Mouse (Mus musculus) midbrain, postnatal 0 days (tissue): ENCODE measurements around the gene Ssr1. TPM values are rescaled to one million over a fixed set of nuclear protein-coding genes. Genes with fewer than 3 reads are reported as not detected.

Experiments
- ATAC-seq: fragments of 200-750 bp; cut with Nextera tagmentation; 2 replicates; pipeline ENCODE4 v1.8.0; 2017; ENCODE audit warnings: moderate number of reproducible peaks, mild to moderate bottlenecking, moderate TSS enrichment, moderate library complexity; ENCODE audit not compliant: low FRiP score
- DNase-seq: peaks from one replicate; pipeline ENCODE4 v3.0.0-alpha.2; 2015; ENCODE audit warnings: low spot score
- H3K27ac ChIP-seq: fragments of 300-500 bp; sonication (generic); 2 replicates; pipeline ENCODE4 v1.5.1; 2014; ENCODE audit warnings: low read depth, mild to moderate bottlenecking, low read length, mixed read lengths
- H3K27me3 ChIP-seq: fragments of 300-500 bp; sonication (generic); 2 replicates; pipeline ENCODE4 v1.6.1; 2014; ENCODE audit warnings: low read length, control low read depth, mixed read lengths; ENCODE audit not compliant: insufficient read depth
- H3K36me3 ChIP-seq: fragments of 300-500 bp; sonication (generic); 2 replicates; pipeline ENCODE4 v1.6.1; 2014; ENCODE audit warnings: low read length, control low read depth, mixed read lengths; ENCODE audit not compliant: insufficient read depth
- H3K4me1 ChIP-seq: fragments of 300-500 bp; sonication (generic); 2 replicates; pipeline ENCODE4 v1.6.1; 2014; ENCODE audit warnings: mild to moderate bottlenecking, control low read depth, antibody characterized with exemption, low read length, mixed read lengths; ENCODE audit not compliant: insufficient read depth
- H3K4me2 ChIP-seq: fragments of 300-500 bp; sonication (generic); 2 replicates; pipeline ENCODE4 v1.6.1; 2014; ENCODE audit warnings: low read depth, mild to moderate bottlenecking, low read length, mixed read lengths; ENCODE audit not compliant: poor library complexity, severe bottlenecking
- H3K4me3 ChIP-seq: fragments of 300-500 bp; sonication (generic); 2 replicates; pipeline ENCODE4 v1.5.1; 2014; ENCODE audit warnings: low read depth, mild to moderate bottlenecking, low read length, moderate library complexity
- H3K9ac ChIP-seq: fragments of 300-500 bp; sonication (generic); replicated peaks from 2 replicates; pipeline ENCODE4 v1.6.1; 2014; ENCODE audit warnings: mild to moderate bottlenecking, low read length, moderate library complexity, mixed read lengths; ENCODE audit not compliant: poor library complexity, severe bottlenecking
- H3K9me3 ChIP-seq: fragments of 300-500 bp; sonication (generic); 2 replicates; pipeline ENCODE4 v1.6.1; 2016; ENCODE audit warnings: low read length, control low read depth
- CTCF ChIP-seq: IDR thresholded peaks from 2 replicates; pipeline ENCODE4 v1.5.1; 2016; ENCODE audit warnings: antibody characterized with exemption, mild to moderate bottlenecking
- WGBS: fragments of 180-500 bp; shearing (Covaris S2); extraction: QIAGEN DNeasy Blood & Tissue Kit; methylation state at CpG from one replicate; pipeline ENCODE4 v1.1.7; 2014; 5-methylcytosine and 5-hydroxymethylcytosine counted together
- polyA plus RNA-seq: library from polyadenylated mRNA; unstranded; fragments of >200 nt; fragmentation: Nextera tagmentation; extraction: Ambion mirVana; gene quantifications from 2 replicates; pipeline ENCODE4 v1.2.1, GENCODE M21; 2015
- total RNA-seq: library from RNA; depleted of rRNA; stranded (reverse); fragments of >200 nt; gene quantifications from 2 replicates; pipeline ENCODE4 v1.2.3, GENCODE M21; 2014

The Ssr1 gene
- total and polyA plus RNA-seq, 2 experiments from 2014 or later = 32.5 to 71.0 TPM

DNA sequence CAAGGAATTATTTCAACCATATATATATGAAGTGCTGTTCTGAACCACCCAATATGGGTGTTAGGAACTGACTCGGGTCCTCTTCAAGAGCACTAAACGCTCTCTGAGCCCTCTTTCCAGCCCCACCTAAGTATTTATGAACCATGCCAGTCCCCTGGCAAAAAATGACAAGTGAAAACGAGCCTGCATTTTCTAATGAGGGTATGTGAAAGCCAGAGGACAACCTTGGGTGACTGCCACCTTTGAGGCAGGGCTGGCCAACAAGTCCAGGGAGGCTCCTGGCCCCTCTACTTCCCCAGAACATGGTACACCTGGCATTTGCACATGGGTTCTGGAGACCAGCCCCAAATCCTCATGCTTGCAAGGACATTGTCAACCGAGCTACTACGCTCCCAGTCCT, 19.3 kb downstream of the Ssr1 start:
- H3K9me3 ChIP-seq = no peaks in the 10 kb centered on the region
- no peak for ATAC-seq
- DNase-seq = no peak
- no peaks in the 10 kb centered on the region for H3K4me1 ChIP-seq
- no peak overlapping the region for H3K4me2 ChIP-seq
- WGBS = 89% methylated on average over 5 of the region's 5 CpGs
- peaks cover 12% of the 10 kb centered on the region for H3K36me3 ChIP-seq
- no peak overlapping the region for H3K9ac ChIP-seq
- no peak overlapping the region for H3K27ac ChIP-seq
- H3K27me3 ChIP-seq = no peaks in the 10 kb centered on the region
- no peak for TF ChIP-seq CTCF
- no peak overlapping the region for H3K4me3 ChIP-seq

DNA sequence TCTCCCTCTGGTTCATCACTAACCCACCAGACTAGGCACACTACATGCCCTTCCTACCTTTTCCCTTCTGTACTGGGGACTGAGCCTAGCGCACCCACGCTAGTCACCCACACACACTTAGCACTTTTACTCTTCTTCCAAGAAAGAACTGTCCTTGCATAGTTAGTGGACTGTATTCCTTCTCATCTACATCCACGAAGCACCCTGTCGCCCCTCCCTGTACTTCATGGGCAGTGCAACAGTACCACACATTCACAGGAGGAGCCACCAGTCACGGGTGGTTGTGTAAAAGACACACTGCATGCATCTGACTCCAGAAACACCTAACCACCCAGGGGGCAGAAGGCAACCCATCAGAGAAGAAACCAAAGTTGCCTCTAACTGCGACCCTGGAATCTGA, 20.0 kb downstream of the Ssr1 start:
- Histone ChIP-seq H3K27ac (no peak overlapping the region), H3K36me3 (peaks cover 12% of the 10 kb centered on the region), H3K9ac (no peak overlapping the region), H3K4me3 (no peak overlapping the region), H3K27me3 (no peaks in the 10 kb centered on the region), H3K4me2 (no peak overlapping the region), H3K9me3 (no peaks in the 10 kb centered on the region), H3K4me1 (no peaks in the 10 kb centered on the region)
- no peak for DNase-seq
- no peak for ATAC-seq
- WGBS = 91% methylated on average over 6 of the region's 6 CpGs
- no peak for TF ChIP-seq CTCF

DNA sequence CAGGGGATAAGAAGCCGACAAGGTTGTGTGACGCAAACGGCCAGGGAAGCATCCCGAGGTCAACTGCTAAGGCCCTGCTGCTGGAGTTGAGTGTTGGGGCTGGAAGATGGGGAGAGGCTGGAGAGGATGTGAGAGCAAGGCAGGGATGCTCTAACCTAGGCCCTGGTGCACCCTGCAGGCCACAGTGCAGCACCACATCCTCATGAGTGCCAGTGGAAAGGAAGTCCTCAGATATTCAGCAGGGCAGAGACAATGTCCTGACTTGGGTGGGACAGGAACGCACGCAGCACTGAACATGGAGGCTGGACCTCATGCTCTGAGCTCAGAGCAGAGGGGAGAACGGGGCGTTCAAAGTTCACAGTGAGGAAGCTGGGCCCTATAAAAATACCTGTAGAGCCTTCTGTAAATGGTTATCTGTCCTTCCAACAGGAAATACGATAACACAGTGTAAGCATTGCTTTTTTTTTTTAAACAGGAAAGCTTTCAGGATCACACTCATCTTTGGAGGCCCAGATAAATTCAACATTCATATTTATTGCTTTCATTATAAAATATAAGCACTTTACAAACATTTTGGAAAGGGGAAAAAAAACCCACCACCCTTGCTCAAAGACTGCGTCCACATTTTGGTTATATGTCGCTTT, 23.0 kb downstream of the Ssr1 start:
- Histone ChIP-seq H3K9ac (no peak overlapping the region), H3K4me2 (no peak overlapping the region), H3K36me3 (peaks cover 2% of the 10 kb centered on the region; the same call in 1 of the 2 replicates), H3K27me3 (no peaks in the 10 kb centered on the region), H3K27ac (no peak overlapping the region), H3K9me3 (no peaks in the 10 kb centered on the region), H3K4me1 (no peaks in the 10 kb centered on the region), H3K4me3 (no peak overlapping the region)
- 89% methylated on average over 11 of the region's 11 CpGs for WGBS
- ATAC-seq (no peak), DNase-seq (no peak)
- peak; percentile 48 for TF ChIP-seq CTCF

DNA sequence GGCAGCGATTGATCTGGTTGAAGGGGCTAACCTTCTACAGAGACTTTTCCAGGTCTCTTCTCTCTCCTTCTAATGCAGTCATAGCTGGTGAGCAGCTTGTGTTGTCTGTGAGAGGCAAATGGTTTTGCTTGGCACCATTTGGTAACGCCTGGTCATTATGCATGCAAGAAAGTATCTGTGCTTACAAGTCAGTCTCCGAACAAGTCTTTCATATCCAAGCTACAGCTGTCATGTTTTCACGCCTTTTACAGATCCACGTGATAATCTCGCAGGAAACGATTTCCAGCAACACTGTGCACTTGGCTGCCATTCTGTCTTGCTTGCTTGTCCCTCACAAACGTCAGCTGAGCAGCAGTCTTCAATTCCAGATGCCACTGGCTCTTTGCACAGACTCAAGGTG, 24.0 kb downstream of the Ssr1 start:
- H3K4me3 ChIP-seq = no peak overlapping the region
- 55% methylated on average over 8 of the region's 8 CpGs for WGBS
- H3K36me3 ChIP-seq = 0 out of 2 replicates have a peak, but pooled peaks cover 2% of the 10 kb centered on the region
- no peak for TF ChIP-seq CTCF
- H3K9me3 ChIP-seq = no peaks in the 10 kb centered on the region
- H3K27me3 ChIP-seq = no peaks in the 10 kb centered on the region
- no peak overlapping the region for H3K27ac ChIP-seq
- DNase-seq (no peak), ATAC-seq (no peak)
- H3K9ac ChIP-seq = no peak overlapping the region
- H3K4me1 ChIP-seq = no peaks in the 10 kb centered on the region
- H3K4me2 ChIP-seq = no peak overlapping the region

DNA sequence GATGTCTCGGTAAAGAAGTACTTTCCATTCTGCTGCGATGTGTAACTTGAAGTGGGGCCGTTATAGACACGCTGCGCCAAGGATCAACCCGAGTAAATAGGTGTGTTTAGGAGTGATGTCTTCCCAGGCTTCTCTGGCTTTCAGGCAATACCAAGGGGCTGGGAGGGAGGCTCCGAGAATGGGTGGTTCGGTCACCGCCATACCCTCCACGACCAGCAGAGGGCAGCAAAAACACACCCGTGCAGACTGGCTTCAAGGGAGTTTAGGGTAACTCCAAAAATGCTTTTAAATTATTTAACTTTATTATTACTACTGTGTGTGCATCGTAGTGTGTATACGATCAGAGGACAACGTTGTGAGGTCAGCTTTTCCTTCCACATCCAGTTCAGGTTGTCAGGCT, 24.7 kb downstream of the Ssr1 start:
- Histone ChIP-seq H3K9ac (no peak overlapping the region), H3K4me2 (peak overlapping the region; percentile 12; the same call in 1 of the 2 replicates), H3K9me3 (no peaks in the 10 kb centered on the region), H3K36me3 (0 out of 2 replicates have a peak, but pooled peaks cover 2% of the 10 kb centered on the region), H3K4me3 (no peak overlapping the region), H3K27me3 (no peaks in the 10 kb centered on the region), H3K27ac (no peak overlapping the region), H3K4me1 (no peaks in the 10 kb centered on the region)
- DNase-seq (peak; percentile 55), ATAC-seq (no peak)
- 13% methylated on average over 14 of the region's 14 CpGs for WGBS
- peak; percentile 96 for TF ChIP-seq CTCF

GRCm38 (mm10) chr13:37967565-37967964, 26.5 kb downstream of the Ssr1 start:
- WGBS = 48% methylated on average over 10 of the region's 10 CpGs
- no peak for DNase-seq
- no peak overlapping the region for H3K27ac ChIP-seq

More at GRCm38 (mm10) chr13:37967565-37967964, 26.5 kb downstream of the Ssr1 start:
- H3K9me3 ChIP-seq = no peaks in the 10 kb centered on the region
- no peak for ATAC-seq
- no peak overlapping the region for H3K4me3 ChIP-seq
- no peak overlapping the region for H3K4me2 ChIP-seq
- TF ChIP-seq CTCF = no peak
- no peaks in the 10 kb centered on the region for H3K27me3 ChIP-seq
- no peaks in the 10 kb centered on the region for H3K36me3 ChIP-seq
- no peaks in the 10 kb centered on the region for H3K4me1 ChIP-seq
- H3K9ac ChIP-seq = no peak overlapping the region
